Mouse (Mus musculus) G1E (cell line): ENCODE measurements at regions not wholly inside any gene's neighbourhood (a gene's known extent, or its start where the extent isn't known, plus 50 kb on each side); places are given as distances from the start of the nearest gene placed in this dataset.

ENCODE experiments used
- CTCF ChIP-seq: IDR thresholded peaks from 2 replicates; pipeline ENCODE4 v1.5.1; 2012; ENCODE audit warnings: low read depth, low read length, inconsistent platforms, mixed read lengths
- GATA1 ChIP-seq: IDR thresholded peaks from 2 replicates; pipeline ENCODE4 v1.6.1; 2012; ENCODE audit warnings: borderline replicate concordance, low read length, inconsistent platforms, mixed read lengths
- TAL1 ChIP-seq: conservative IDR thresholded peaks from 2 replicates; pipeline ENCODE4 v1.6.1; 2012; ENCODE audit warnings: low read depth, low read length, inconsistent platforms, mixed read lengths

DNA sequence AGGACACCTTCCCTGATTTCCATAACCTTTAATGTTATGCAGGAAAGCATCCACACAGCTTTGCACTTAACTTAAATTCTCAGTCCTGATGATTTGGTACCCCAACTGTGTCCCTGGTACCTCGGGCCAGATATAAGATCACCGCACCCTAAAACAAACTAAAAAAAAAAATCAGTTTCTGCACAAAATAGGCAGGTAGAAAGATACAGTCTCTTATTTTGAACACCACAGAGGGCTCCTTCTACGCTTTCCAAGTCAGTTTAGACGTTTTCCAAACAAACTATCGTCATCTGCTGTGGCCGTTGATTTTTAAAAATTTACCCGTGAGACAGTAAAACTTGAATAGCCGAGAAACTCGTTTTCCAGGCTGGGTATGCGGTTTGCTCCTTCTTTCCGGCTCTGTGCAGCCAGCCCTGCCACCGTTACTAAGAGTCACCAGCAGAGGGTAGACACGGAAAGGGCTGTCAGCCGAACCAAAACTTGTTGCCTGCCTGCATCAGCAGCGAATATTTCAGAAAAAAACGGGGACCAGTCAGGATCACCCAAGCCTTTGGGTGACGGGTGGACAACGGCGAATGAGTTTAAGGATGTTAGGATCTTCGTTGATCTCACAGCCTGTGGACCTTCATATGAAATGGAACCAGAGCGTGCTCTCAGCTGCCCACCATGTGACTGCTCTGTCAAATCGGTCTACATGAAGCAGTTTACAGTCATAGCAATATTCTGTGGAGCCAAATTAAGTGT lies 74.4 kb upstream of the Gpc5 start:
- no peak for TF ChIP-seq CTCF
- no peak for TF ChIP-seq GATA1
- TF ChIP-seq TAL1 = no peak
